Mouse (Mus musculus): ENCODE results near the gene Rab40b. TPM values are rescaled to one million over a fixed set of nuclear protein-coding genes. Genes with fewer than 3 reads are reported as not detected.
A peak's percentile ranks its signal among the peaks of the same experiment; 100 is the strongest.

Rab40b gene
- 0.64 and 1.0 TPM in 2 replicates for polyA plus RNA-seq (2015; fragmentation: Nextera tagmentation; extraction: Ambion mirVana)

- DNase-seq (ENCODE audit: low spot score): peak; percentile 77
These were observed at the start of gene Rab40b for GRCm38 (mm10) chr11:121387750-121388553. TSS of gene Rab40b (minus strand) at chr11:121388251.

DNA sequence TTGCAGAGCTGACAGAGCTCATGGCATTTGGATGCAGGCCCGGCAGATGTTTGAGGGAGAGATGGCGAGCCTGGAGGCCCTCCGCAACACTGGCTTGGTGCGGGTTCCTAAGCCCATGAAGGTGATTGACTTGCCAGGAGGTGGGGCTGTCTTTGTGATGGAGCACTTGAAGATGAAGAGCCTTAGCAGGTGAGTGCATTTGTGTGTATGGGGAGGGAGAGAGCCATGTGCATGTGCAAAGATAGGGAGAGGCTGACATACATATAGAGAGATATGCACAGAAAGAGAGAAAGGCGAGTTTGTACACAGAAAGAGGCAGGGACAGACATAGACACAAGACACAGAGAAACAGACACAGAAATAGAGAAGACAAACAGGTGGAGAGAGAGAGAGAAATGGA is 49.2 kb upstream of the Rab40b start:
- no peak for DNase-seq (ENCODE audit: low spot score)

DNA sequence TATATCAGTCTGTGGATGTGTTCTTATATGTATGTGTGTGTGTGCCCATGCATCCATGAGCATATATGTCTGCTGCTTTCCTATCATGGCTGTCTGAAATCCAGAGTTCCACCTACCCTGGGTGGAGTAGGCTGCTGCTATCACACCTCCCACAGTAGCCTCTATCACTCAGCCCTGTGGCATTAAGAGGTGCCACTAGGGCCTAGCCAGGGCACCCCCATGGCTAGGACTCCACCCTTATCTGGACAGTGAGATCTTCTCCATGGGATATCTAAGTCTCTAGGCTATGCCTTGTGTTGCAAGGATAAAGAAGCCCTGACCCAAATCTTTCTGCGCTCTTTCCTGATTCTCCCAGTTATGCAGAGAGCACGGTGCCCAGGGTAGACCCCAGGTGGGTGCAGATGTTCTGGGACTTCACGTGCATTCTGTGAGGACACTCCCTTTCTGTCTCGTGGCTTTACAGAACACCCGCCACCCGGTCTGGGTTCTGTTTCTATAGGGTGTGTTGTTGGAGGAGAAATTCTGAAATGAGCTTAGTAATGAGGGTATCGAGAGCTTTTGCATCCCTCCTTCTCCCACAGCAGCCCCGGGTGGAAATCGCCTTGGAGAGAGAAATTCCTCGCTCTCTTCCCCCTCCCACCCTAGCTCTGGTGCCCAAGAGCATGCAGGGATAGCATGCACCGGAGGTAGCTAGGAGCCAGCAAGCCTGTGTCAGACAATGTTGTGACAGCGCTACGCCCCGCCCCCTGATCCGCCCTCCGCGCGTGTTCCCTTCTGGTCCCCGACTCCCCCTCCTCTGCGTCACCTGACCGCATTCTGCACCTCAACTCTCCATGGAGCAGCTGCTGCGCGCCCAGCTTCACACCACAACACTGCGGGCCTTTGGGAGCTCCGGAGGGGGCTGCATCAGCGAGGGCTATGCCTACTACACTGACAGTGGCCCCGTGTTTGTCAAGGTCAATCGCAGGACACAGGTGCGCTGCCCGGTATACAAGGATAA is 46.4 kb upstream of the Rab40b start, which contains the start of gene Fn3k:
Gene Fn3k, plus strand, starts transcription at position 758 of the 1,000 bp plus-strand sequence.
- peak; percentile 96 for DNase-seq (ENCODE audit: low spot score)

GRCm38 (mm10) chr11:121433397-121433796 is 45.3 kb upstream of the Rab40b start:
- DNase-seq (ENCODE audit: low spot score): no peak

DNA sequence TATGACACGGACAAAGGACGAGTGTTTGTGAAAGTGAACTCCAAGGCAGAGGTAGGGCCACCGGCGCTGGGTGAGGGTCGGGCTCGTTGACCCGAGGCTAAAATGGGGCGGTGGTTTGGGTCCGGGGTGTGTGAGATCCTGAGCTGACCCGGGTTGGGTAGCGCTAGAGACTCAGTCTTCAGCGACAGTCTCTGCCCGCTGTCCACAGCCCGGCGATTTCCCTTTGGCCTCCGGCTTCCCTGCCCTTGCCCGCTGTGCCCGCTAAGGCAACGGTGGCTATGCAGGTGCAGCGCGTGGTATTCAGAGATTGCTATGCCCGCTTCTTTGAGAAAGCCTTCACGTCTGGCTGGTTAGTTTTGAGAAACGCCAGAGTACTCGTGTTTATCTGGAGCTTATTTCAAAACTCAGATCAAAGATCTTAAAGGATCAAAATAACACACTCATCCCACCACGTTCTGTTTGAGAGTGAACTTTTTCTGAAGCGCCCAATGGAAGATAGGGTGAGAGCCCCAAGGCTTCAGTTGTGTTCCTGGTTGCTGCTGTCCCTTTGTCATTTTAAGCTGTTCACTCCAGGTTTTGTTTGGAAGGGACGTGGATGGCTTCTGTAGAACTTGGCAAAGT is 33.6 kb upstream of the Rab40b start:
- no peak for DNase-seq (ENCODE audit: low spot score)

GRCm38 (mm10) chr11:121420830-121421552 is 32.9 kb upstream of the Rab40b start, which contains the start of gene Fn3krp:
TSS of gene Fn3krp (plus strand) at chr11:121421401.
- peak; percentile 98 for DNase-seq (ENCODE audit: low spot score)

GRCm38 (mm10) chr11:121420379-121420778 is 32.3 kb upstream of the Rab40b start:
- DNase-seq (ENCODE audit: low spot score): no peak

GRCm38 (mm10) chr11:121418932-121419331 is 30.9 kb upstream of the Rab40b start:
- DNase-seq (ENCODE audit: low spot score): no peak

- DNase-seq (ENCODE audit: low spot score): no peak
These were observed 29.9 kb upstream of the Rab40b start for GRCm38 (mm10) chr11:121417971-121418370.

GRCm38 (mm10) chr11:121415351-121415750 is 27.3 kb upstream of the Rab40b start:
- DNase-seq (ENCODE audit: low spot score): no peak

DNA sequence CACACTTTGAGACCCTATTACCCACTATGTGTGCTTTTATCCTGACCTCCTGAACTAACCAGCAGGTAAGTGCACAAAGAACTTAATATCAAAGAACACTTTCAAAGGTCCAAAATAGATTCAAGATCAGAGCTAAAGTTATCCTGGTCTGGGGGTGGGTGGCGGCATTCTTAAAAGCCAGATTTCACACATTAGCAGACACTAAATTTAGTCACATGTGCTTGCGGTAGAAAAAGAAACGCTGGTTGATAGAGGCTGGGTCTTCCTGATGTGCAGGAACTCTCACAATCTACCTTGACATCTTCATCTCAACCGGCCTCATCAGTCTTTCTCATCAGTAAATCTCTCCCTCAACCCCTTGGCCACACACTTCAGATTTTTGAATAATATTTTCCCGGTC is 26.7 kb upstream of the Rab40b start:
- no peak for DNase-seq (ENCODE audit: low spot score)

GRCm38 (mm10) chr11:121407366-121408155 is 19.5 kb upstream of the Rab40b start:
- DNase-seq (ENCODE audit: low spot score): no peak

DNA sequence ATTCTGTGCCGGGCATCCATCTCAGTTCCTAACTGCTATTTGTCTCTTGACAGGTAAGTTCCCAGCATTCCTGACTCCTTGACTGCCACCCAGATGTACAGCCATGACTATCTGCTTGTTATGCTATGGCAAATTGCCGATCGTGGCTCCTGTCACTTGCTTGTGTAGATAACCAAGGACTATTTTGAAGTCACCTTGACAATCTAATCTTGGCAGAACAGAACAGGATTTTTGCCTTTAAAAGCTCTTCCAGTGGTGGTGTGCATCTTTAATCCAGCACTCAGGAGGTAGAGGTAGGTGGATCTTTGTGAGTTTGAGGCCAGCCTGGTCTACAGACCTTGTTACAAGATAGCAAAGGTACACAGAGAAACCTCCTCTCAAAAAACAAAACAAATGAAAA is 4.4 kb upstream of the Rab40b start:
- no peak for DNase-seq (ENCODE audit: low spot score)

DNA sequence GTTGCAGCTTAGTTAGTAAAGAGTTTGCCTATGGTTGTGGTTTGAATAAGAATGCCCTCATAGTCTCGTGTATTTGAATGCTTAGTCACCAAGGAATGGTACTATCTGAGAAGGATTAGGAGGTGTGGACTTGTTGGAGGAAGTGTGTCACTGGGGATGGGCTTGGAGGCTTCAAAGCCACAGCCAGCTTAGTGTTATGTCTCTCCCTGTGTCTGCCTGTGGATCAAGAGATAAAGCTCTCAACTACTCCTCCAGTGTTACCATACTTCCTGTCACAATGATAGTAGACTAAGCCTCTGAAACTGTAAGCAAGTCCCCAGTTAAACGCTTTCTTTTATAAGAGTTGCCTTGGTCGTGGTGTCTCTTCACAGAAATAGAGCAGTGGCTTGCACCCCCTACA is 2.7 kb upstream of the Rab40b start:
- no peak for DNase-seq (ENCODE audit: low spot score)

DNA sequence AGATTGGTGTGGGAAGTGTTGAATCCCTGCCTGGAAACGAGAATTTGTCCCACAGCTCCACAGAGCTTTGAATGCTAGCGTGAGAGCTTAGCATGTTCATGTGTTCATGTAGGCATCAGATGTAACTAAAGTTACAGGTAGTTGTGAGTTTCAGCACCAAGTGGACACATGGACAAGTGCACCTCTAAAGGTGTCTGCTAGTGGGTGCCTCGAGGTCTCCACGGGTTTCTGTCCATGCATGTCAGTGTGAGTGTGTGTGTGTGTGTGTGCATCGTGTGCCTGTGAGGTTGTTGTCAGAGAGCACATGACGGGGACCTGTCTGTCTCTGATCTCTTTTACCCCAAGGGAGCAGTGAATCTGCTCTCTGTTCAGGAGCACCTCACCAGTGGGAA is 499 bp upstream of the Rab40b start:
- DNase-seq (ENCODE audit: low spot score): no peak

- no peak for DNase-seq (ENCODE audit: low spot score)
These were observed 7.8 kb downstream of the Rab40b start for GRCm38 (mm10) chr11:121380294-121380693.

DNA sequence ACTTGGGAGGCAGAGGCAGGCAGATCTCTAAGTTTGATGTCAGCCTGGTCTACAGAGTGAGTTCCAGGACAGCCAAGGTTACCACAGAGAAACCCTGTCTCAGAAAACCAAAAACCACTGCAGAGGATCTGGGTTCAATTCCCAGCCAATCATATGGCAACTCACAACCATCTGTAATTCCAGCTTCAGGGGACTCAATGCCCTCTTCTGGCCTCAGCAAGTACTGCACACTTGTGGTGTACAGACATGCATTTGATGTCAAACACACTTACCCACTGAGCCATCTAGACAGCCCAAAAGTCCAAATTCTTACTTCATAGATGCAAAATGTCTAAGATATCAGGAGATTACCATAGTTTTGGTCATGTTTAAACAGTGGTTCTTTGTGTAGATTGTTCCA is 9.4 kb downstream of the Rab40b start:
- no peak for DNase-seq (ENCODE audit: low spot score)

DNA sequence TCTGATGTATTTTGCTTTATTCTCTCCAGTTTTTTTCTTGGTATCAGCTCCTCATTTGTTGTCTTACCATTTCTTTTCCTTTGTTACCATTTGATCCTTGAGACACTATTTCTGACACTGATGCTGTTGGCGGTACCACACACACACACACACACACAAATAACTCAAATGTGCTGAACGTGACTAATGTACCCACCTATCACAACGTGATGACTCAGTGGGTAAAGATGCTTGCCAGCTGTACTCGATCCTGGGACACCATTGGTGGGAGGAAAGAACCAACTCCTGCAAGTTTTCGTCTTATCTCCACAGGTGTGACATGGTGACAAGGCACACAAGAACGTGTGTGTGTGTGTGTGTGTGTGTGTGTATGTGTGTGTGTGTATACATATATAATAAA is 14.7 kb downstream of the Rab40b start:
- DNase-seq (ENCODE audit: low spot score): no peak

DNA sequence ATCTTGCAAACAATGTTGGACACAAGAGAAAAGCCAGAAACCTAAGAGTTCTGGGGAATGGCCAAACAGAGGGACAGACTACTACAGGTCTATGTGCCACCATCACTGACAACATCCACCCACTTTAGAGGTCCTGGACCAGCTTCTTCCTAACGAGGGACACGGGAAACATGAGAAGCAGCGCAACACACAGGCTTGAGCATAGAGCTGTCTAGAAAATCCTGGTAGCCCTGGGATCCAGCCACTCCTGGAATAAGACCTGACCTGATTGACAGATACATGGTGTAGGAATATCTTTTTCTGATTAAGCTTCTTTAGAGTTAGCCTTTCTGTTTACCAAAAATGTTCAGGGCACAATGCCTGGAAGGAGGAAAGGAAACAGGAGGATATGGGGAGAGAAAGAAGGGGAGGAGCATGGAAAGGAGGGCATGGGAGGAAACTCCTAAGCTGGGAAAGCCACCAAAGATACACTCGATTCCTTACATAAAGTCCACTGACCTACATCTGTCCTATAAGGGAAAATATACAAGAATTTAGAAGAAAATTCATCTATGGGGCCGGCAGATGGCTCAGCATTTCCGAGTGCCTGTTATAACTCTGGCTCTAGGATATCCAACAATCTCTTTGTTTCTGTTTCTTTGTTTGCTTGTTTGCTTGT is 17.6 kb downstream of the Rab40b start:
- DNase-seq (ENCODE audit: low spot score): no peak
